Mouse (Mus musculus): ENCODE results near the gene Kitl.

DNA sequence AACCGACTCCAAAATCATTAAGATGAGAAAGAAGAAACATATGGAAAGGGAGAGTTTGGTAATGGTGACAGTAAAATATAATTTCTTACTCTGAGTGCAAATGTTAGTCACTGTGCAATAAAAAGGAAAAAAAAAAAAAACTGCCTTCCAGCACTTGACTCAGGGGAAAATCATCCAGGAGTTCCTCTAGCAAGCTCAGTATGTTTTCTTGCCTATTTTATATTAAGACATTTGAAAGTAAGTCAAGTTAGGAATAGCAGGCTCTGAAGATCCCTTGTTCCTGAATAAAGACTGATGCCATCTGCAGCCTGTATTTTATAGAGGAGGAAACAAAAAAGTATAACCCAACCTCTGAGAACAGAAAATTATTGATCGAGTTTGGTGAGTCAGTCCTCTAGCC, 39.7 kb downstream of the Kitl start:
- no peak for TF ChIP-seq CTCF (IDR thresholded peaks at IDR 0.05; ENCODE audit: low read depth, low read length)
- no peak for TF ChIP-seq POLR2AphosphoS5 (IDR thresholded peaks at IDR 0.05; ENCODE audit: insufficient replicate concordance, low read depth, low read length)
